Mouse (Mus musculus): Measurements from ENCODE around the gene Upf3a. TPM values are rescaled to one million over a fixed set of nuclear protein-coding genes. Genes with fewer than 3 reads are reported as not detected.

Gene Upf3a
- polyA plus RNA-seq, 1 experiment from 2014 or later: 40.5 TPM

DNA sequence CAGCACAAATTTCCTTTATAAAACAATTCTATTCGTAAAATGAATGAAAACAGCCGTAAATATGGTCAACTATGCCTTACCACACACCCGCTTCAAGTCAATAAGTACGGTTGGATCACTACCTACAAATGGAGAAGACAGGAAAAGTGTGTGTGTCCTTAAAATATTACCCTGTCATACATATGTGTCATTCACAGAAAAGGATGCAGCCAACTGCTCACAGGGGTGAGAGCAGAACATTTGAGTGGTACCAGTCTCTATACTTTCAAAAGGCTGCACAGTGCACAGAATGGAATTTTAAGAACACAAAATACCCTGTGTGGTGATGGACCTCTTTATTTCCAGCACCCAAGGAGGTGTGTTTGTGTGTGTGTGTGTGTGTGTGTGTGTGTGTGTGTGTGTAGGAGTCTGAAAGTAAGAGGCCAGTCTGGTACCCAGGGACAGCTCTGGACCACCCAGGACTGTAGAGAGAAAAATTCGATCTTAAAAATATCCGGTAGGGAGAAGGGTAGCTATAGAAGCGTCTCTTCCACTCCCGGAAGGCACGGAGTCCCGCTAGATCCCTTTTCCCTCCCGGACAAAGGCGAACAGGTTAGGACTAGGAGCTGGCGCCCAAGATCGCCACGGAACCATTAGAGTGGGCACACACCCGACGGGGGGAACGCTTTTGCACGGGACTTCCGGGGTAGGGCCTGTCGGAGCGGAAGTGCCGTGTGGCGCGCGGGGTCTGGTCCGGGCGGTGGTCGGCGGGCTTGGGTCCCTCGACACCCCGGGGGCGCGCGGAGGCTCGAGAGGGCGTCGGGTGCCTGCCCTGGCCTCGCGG is 28.2 kb upstream of the Upf3a start, which contains the start of gene Cdc16:
Gene Cdc16, plus strand, starts transcription at position 695 of the 823 bp plus-strand sequence.
- WGBS: 9% methylated on average over 40 of the region's 40 CpGs
- H3K4me2 ChIP-seq (ENCODE audit: low read depth, low read length): peak within 1 kb of the TSS; percentile 67

DNA sequence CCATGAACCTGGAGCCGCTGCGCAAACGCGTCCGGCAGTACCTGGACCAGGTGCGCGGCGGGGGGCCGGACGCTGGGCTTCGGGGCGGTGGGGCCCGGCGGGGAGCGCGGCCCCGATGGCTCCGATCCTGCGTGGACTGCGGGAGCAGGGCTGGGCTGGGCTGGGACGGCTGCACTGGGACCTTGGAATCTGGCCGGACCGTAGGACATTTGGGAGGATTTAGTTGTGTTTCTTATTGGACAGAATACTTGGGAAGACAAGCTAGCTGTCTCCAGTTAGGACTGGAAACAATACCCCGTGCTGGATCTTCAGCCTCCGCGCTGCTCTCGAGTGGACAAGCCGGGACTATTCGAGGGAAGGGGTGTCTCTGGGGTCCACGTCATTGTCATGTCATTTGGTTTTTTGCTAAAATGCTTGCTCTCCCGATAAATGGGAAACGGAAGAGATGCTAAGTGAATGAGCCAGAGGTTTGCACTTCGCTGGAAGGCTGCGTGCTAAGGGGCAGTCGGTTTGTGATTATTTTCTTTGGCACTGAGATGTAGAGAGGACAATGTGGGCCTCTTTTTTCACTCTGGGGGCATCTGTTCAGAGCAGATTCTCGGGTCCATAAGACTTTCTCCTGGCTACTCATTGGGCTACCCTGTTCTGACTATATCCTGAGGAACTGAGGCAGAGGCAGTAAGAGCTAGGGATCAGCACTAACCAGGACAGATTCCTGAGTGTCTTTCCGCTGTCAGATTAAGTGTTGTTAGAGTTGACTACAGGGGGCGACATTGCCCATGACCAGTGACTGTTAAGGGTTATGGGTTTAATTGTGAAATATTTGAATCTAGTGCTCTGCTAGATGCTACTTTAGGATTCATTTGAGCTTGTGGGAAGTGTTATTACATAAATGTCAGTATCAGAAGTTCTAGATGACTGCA is 27.3 kb upstream of the Upf3a start:
- Histone ChIP-seq H3K27me3 (ENCODE audit: control insufficient read depth, insufficient read depth, low read length) (no peaks in the 10 kb centered on the region), H3K9ac (replicated peaks; ENCODE audit: low read length) (peak overlapping the region; percentile 87), H3K4me1 (ENCODE audit: control insufficient read depth, insufficient read depth, low read length) (no peaks in the 10 kb centered on the region), H3K9me3 (replicated peaks; ENCODE audit: control insufficient read depth, low read length) (no peaks in the 10 kb centered on the region), H3K27ac (replicated peaks; ENCODE audit: low read depth, low read length) (no peak overlapping the region), H3K4me2 (ENCODE audit: low read depth, low read length) (peak overlapping the region; percentile 67), H3K36me3 (replicated peaks; ENCODE audit: control insufficient read depth, insufficient read depth, low read depth, low read length) (no peaks in the 10 kb centered on the region; the same call in none of the 2 replicates), H3K4me3 (ENCODE audit: low read depth, low read length) (peak overlapping the region; percentile 90)
- ATAC-seq (replicated peaks; ENCODE audit: insufficient number of reproducible peaks, low FRiP score, low TSS enrichment, low read depth): peak; percentile 66
- 1% methylated on average over 36 of the region's 38 CpGs for WGBS
- peak; percentile 61 for DNase-seq (ENCODE audit: low spot score)

More for the DNA sequence above, 28.2 kb upstream of the Upf3a start, which contains the start of gene Cdc16:
- Histone ChIP-seq H3K27ac (replicated peaks; ENCODE audit: low read depth, low read length) (no peak within 1 kb of the TSS; the same call in 1 of the 2 replicates), H3K4me1 (ENCODE audit: control insufficient read depth, insufficient read depth, low read length) (no peaks in the 10 kb centered on the region), H3K9me3 (replicated peaks; ENCODE audit: control insufficient read depth, low read length) (no peaks in the 10 kb centered on the region), H3K27me3 (ENCODE audit: control insufficient read depth, insufficient read depth, low read length) (no peaks in the 10 kb centered on the region), H3K9ac (replicated peaks; ENCODE audit: low read length) (peak within 1 kb of the TSS; percentile 87), H3K36me3 (replicated peaks; ENCODE audit: control insufficient read depth, insufficient read depth, low read depth, low read length) (no peaks in the 10 kb centered on the region; the same call in none of the 2 replicates), H3K4me3 (ENCODE audit: low read depth, low read length) (peak within 1 kb of the TSS; percentile 90)
- peak; percentile 94 for DNase-seq (ENCODE audit: low spot score)
- peak; percentile 94 for ATAC-seq (replicated peaks; ENCODE audit: insufficient number of reproducible peaks, low FRiP score, low TSS enrichment, low read depth)

DNA sequence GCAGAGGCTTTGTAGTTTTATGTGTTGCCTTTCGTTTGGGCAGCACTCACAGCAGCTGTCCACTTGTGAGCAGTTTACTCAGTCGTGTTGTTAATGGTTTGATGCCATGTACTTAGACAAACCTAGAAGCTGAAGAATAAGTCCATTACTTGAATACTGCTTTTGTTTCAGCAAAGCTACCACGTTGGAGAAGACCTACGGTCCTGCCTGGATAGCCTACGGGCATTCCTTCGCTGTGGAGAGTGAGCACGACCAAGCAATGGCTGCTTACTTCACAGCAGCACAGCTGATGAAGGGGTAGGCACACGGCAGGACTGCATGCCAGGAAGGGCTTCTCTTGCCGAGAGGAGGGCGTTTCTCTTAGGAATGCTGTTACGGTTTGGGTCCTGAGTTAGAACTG is 16.2 kb upstream of the Upf3a start:
- Histone ChIP-seq H3K4me3 (ENCODE audit: low read depth, low read length) (no peak overlapping the region), H3K9me3 (replicated peaks; ENCODE audit: control insufficient read depth, low read length) (no peaks in the 10 kb centered on the region), H3K36me3 (replicated peaks; ENCODE audit: control insufficient read depth, insufficient read depth, low read depth, low read length) (peaks cover 27% of the 10 kb centered on the region), H3K9ac (replicated peaks; ENCODE audit: low read length) (no peak overlapping the region), H3K27ac (replicated peaks; ENCODE audit: low read depth, low read length) (no peak overlapping the region), H3K4me1 (ENCODE audit: control insufficient read depth, insufficient read depth, low read length) (no peaks in the 10 kb centered on the region), H3K27me3 (ENCODE audit: control insufficient read depth, insufficient read depth, low read length) (no peaks in the 10 kb centered on the region), H3K4me2 (ENCODE audit: low read depth, low read length) (no peak overlapping the region)
- 87% methylated on average over 11 of the region's 11 CpGs for WGBS
- no peak for ATAC-seq (replicated peaks; ENCODE audit: insufficient number of reproducible peaks, low FRiP score, low TSS enrichment, low read depth)
- DNase-seq (ENCODE audit: low spot score): no peak

DNA sequence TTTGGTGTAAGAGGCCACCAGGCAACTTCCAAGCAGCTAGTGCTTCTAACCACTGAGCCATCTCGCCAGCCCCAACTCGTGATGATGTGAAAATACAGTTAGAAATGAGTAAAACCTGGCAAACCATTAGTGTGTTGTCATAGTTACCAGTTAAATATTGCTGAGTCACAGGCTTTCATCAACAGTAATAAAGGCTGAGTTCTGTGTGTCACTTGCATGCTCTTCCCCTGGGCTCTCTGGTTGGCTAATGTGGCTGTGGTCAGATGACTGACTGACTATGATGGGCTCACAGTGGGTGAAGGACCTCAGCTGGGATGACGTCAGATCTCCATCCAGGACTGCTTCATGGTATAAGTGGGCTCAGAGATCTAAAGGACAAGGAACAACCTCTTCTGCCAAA is 4.9 kb upstream of the Upf3a start:
- no peak overlapping the region for H3K27ac ChIP-seq (replicated peaks; ENCODE audit: low read depth, low read length)
- H3K4me1 ChIP-seq (ENCODE audit: control insufficient read depth, insufficient read depth, low read length): no peaks in the 10 kb centered on the region
- H3K4me2 ChIP-seq (ENCODE audit: low read depth, low read length): no peak overlapping the region
- H3K4me3 ChIP-seq (ENCODE audit: low read depth, low read length): no peak overlapping the region
- ATAC-seq (replicated peaks; ENCODE audit: insufficient number of reproducible peaks, low FRiP score, low TSS enrichment, low read depth) (no peak), DNase-seq (ENCODE audit: low spot score) (no peak)
- H3K9me3 ChIP-seq (replicated peaks; ENCODE audit: control insufficient read depth, low read length): no peaks in the 10 kb centered on the region
- WGBS: 88% methylated on average over 3 of the region's 3 CpGs
- no peak overlapping the region for H3K9ac ChIP-seq (replicated peaks; ENCODE audit: low read length)
- peaks cover 3% of the 10 kb centered on the region; the same call in 1 of the 2 replicates for H3K36me3 ChIP-seq (replicated peaks; ENCODE audit: control insufficient read depth, insufficient read depth, low read depth, low read length)
- no peaks in the 10 kb centered on the region for H3K27me3 ChIP-seq (ENCODE audit: control insufficient read depth, insufficient read depth, low read length)

DNA sequence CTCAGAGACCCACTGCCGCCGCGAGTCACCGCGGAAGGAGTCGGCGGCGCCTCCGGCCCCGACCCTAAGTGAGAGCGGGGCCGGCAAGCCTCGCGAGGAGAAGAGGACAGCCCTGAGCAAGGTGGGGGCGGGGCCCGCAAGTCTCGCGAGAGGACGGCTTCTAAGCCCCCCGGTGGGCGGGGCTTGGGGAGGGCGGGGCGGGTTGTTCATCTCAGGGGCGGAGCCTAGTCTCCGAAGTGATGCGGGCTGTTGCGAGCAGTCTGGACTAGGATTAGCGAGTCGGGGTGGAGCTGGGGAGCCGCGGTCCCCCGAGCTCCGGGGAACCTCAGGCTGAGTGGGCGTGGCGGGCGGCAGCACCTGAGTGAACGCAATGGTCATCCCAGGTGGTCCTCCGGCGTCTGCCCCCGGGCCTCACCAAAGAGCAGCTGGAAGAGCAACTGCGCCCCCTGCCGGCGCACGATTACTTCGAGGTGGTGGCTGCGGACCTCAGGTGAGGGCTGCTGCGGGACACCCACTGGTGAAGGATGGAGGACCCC is 417 bp downstream of the Upf3a start:
- Histone ChIP-seq H3K9ac (replicated peaks; ENCODE audit: low read length) (peak overlapping the region; percentile 96), H3K4me3 (ENCODE audit: low read depth, low read length) (peak overlapping the region; percentile 61), H3K27ac (replicated peaks; ENCODE audit: low read depth, low read length) (peak overlapping the region; percentile 97), H3K4me2 (ENCODE audit: low read depth, low read length) (peak overlapping the region; percentile 83), H3K4me1 (ENCODE audit: control insufficient read depth, insufficient read depth, low read length) (no peaks in the 10 kb centered on the region), H3K9me3 (replicated peaks; ENCODE audit: control insufficient read depth, low read length) (no peaks in the 10 kb centered on the region), H3K27me3 (ENCODE audit: control insufficient read depth, insufficient read depth, low read length) (no peaks in the 10 kb centered on the region), H3K36me3 (replicated peaks; ENCODE audit: control insufficient read depth, insufficient read depth, low read depth, low read length) (no peaks in the 10 kb centered on the region; the same call in none of the 2 replicates)
- peak; percentile 98 for DNase-seq (ENCODE audit: low spot score)
- peak; percentile 95 for ATAC-seq (replicated peaks; ENCODE audit: insufficient number of reproducible peaks, low FRiP score, low TSS enrichment, low read depth)
- WGBS: 0% methylated on average over 46 of the region's 47 CpGs

DNA sequence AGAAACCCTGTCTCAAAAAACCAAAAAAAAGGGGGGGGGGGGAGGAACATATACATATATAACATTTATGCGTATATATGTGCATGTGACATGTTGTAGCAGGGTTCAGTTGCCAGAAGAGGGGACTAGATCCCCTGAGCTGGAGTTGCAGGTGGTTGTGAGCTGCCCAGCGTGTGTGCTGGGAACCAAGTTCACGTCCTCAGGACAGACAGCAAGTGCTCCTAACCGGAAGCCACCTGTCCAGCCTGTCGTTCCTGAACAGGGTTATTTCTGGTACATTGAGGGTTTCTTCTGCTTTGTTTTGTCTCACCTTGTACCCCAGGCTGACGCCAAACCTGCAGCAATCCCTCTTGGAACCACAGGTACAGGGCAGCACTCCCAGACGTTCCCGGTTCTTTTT is 4.2 kb downstream of the Upf3a start:
- Histone ChIP-seq H3K27me3 (ENCODE audit: control insufficient read depth, insufficient read depth, low read length) (no peaks in the 10 kb centered on the region), H3K4me3 (ENCODE audit: low read depth, low read length) (no peak overlapping the region), H3K4me2 (ENCODE audit: low read depth, low read length) (no peak overlapping the region), H3K4me1 (ENCODE audit: control insufficient read depth, insufficient read depth, low read length) (no peaks in the 10 kb centered on the region), H3K36me3 (replicated peaks; ENCODE audit: control insufficient read depth, insufficient read depth, low read depth, low read length) (no peaks in the 10 kb centered on the region; the same call in none of the 2 replicates), H3K27ac (replicated peaks; ENCODE audit: low read depth, low read length) (no peak overlapping the region), H3K9ac (replicated peaks; ENCODE audit: low read length) (no peak overlapping the region), H3K9me3 (replicated peaks; ENCODE audit: control insufficient read depth, low read length) (no peaks in the 10 kb centered on the region)
- no peak for DNase-seq (ENCODE audit: low spot score)
- no peak for ATAC-seq (replicated peaks; ENCODE audit: insufficient number of reproducible peaks, low FRiP score, low TSS enrichment, low read depth)
- 98% methylated on average over 8 of the region's 8 CpGs for WGBS

DNA sequence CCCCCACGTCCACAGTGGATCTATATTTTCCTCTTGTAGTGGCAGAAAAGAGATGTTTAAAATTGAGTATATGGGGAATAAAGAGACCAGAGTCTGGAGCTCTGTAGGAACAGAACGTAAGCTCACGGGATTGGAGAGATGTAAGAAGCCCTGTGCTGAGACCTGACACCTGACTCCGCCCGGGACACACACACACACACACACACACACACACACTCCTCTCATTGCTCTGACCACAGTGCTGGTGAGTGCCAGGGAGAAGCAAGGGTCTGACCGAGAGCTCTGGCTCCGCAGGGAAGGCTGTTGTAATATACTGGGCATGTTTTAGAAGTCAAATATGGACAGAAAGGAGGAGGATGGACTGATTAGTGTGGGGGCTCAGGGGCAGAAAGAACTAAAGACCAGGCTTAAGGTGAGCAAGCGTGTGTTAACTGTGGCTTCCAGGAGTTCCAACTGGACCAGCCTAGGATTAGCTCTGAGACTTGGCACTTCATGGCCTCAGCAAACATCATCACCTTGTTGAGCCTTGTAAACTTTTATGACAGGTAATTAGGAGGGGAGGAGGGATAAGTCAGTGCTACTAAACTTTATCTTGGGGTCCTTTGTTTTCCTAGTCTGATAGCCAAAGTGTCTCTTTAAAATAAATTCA is 7.8 kb downstream of the Upf3a start:
- H3K9me3 ChIP-seq (replicated peaks; ENCODE audit: control insufficient read depth, low read length): no peaks in the 10 kb centered on the region
- peaks cover 2% of the 10 kb centered on the region for H3K36me3 ChIP-seq (replicated peaks; ENCODE audit: control insufficient read depth, insufficient read depth, low read depth, low read length)
- no peaks in the 10 kb centered on the region for H3K4me1 ChIP-seq (ENCODE audit: control insufficient read depth, insufficient read depth, low read length)
- H3K27ac ChIP-seq (replicated peaks; ENCODE audit: low read depth, low read length): no peak overlapping the region
- 92% methylated on average over 8 of the region's 8 CpGs for WGBS
- no peak overlapping the region for H3K4me3 ChIP-seq (ENCODE audit: low read depth, low read length)
- H3K9ac ChIP-seq (replicated peaks; ENCODE audit: low read length): no peak overlapping the region
- ATAC-seq (replicated peaks; ENCODE audit: insufficient number of reproducible peaks, low FRiP score, low TSS enrichment, low read depth) (no peak), DNase-seq (ENCODE audit: low spot score) (no peak)
- no peaks in the 10 kb centered on the region for H3K27me3 ChIP-seq (ENCODE audit: control insufficient read depth, insufficient read depth, low read length)
- no peak overlapping the region for H3K4me2 ChIP-seq (ENCODE audit: low read depth, low read length)

All from embryonic facial prominence, embryonic 11.5 days (tissue).